Mouse (Mus musculus): ENCODE results near the gene Ildr2. TPM values are rescaled to one million over a fixed set of nuclear protein-coding genes. Genes with fewer than 3 reads are reported as not detected.

Gene Ildr2
- polyA plus RNA-seq, 1 experiment from 2014 or later, result 2.6 TPM

GRCm38 (mm10) chr1:166295548-166295947, 41.6 kb downstream of the Ildr2 start:
- H3K4me2 ChIP-seq (ENCODE audit: low read length), result no peak overlapping the region
- peaks cover 4% of the 10 kb centered on the region for H3K4me1 ChIP-seq (ENCODE audit: control insufficient read depth, insufficient read depth, low read length)
- 70% methylated on average over 7 of the region's 7 CpGs for WGBS
- H3K4me3 ChIP-seq (ENCODE audit: low read depth, low read length), result no peak overlapping the region
- H3K27me3 ChIP-seq (replicated peaks; ENCODE audit: control insufficient read depth, insufficient read depth, low read length), result no peaks in the 10 kb centered on the region
- ATAC-seq (no peak), DNase-seq (ENCODE audit: low spot score) (no peak)
- no peaks in the 10 kb centered on the region for H3K36me3 ChIP-seq (ENCODE audit: control insufficient read depth, insufficient read depth, low read length)
- no peak overlapping the region for H3K27ac ChIP-seq (ENCODE audit: low read depth, low read length)
- no peak overlapping the region for H3K9ac ChIP-seq (ENCODE audit: low read length)
- H3K9me3 ChIP-seq (replicated peaks; ENCODE audit: control insufficient read depth, low read length), result no peaks in the 10 kb centered on the region

GRCm38 (mm10) chr1:166296371-166296770, 42.4 kb downstream of the Ildr2 start:
- H3K36me3 ChIP-seq (ENCODE audit: control insufficient read depth, insufficient read depth, low read length), result no peaks in the 10 kb centered on the region
- ATAC-seq (no peak), DNase-seq (ENCODE audit: low spot score) (no peak)
- H3K27me3 ChIP-seq (replicated peaks; ENCODE audit: control insufficient read depth, insufficient read depth, low read length), result no peaks in the 10 kb centered on the region
- H3K4me2 ChIP-seq (ENCODE audit: low read length), result no peak overlapping the region
- H3K4me1 ChIP-seq (ENCODE audit: control insufficient read depth, insufficient read depth, low read length), result no peaks in the 10 kb centered on the region; the same call in 1 of the 2 replicates
- H3K9ac ChIP-seq (ENCODE audit: low read length), result no peak overlapping the region
- H3K27ac ChIP-seq (ENCODE audit: low read depth, low read length), result no peak overlapping the region
- H3K9me3 ChIP-seq (replicated peaks; ENCODE audit: control insufficient read depth, low read length), result no peaks in the 10 kb centered on the region
- 91% methylated on average over 9 of the region's 9 CpGs for WGBS
- H3K4me3 ChIP-seq (ENCODE audit: low read depth, low read length), result no peak overlapping the region

DNA sequence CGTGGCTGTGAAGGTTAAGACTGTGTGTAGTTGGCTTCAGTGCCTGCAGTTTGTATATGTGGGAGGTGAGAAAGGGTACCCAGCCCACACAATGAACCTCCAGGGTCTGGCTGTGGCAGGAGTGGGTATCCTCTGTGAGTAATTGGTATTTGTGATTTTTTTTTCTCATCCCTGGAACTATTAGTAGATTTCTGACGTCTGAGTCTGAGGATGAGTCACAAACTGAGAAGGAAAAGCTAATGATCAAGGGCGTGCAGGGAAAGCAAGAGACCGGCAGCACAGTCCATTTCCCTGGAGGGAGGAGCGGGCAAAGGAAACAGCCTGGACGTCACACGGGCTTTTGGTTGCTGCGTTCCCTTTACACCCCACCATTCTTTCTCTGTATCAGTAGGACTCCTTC, 43.0 kb downstream of the Ildr2 start:
- ATAC-seq, result no peak
- Histone ChIP-seq H3K4me2 (ENCODE audit: low read length) (no peak overlapping the region), H3K9ac (ENCODE audit: low read length) (no peak overlapping the region), H3K36me3 (ENCODE audit: control insufficient read depth, insufficient read depth, low read length) (no peaks in the 10 kb centered on the region), H3K4me1 (ENCODE audit: control insufficient read depth, insufficient read depth, low read length) (no peaks in the 10 kb centered on the region), H3K9me3 (replicated peaks; ENCODE audit: control insufficient read depth, low read length) (no peaks in the 10 kb centered on the region), H3K27me3 (replicated peaks; ENCODE audit: control insufficient read depth, insufficient read depth, low read length) (no peaks in the 10 kb centered on the region), H3K4me3 (ENCODE audit: low read depth, low read length) (no peak overlapping the region), H3K27ac (ENCODE audit: low read depth, low read length) (no peak overlapping the region)
- DNase-seq (ENCODE audit: low spot score), result no peak
- WGBS, result 88% methylated on average over 8 of the region's 8 CpGs

GRCm38 (mm10) chr1:166297499-166298111, 43.7 kb downstream of the Ildr2 start:
- H3K27me3 ChIP-seq (replicated peaks; ENCODE audit: control insufficient read depth, insufficient read depth, low read length), result no peaks in the 10 kb centered on the region
- no peak overlapping the region for H3K9ac ChIP-seq (ENCODE audit: low read length)
- no peak overlapping the region for H3K4me3 ChIP-seq (ENCODE audit: low read depth, low read length)
- DNase-seq (ENCODE audit: low spot score), result no peak
- ATAC-seq, result no peak
- H3K36me3 ChIP-seq (ENCODE audit: control insufficient read depth, insufficient read depth, low read length), result no peaks in the 10 kb centered on the region
- H3K27ac ChIP-seq (ENCODE audit: low read depth, low read length), result no peak overlapping the region
- no peak overlapping the region for H3K4me2 ChIP-seq (ENCODE audit: low read length)
- H3K4me1 ChIP-seq (ENCODE audit: control insufficient read depth, insufficient read depth, low read length), result no peaks in the 10 kb centered on the region
- H3K9me3 ChIP-seq (replicated peaks; ENCODE audit: control insufficient read depth, low read length), result no peaks in the 10 kb centered on the region
- WGBS, result 86% methylated on average over 15 of the region's 15 CpGs

DNA sequence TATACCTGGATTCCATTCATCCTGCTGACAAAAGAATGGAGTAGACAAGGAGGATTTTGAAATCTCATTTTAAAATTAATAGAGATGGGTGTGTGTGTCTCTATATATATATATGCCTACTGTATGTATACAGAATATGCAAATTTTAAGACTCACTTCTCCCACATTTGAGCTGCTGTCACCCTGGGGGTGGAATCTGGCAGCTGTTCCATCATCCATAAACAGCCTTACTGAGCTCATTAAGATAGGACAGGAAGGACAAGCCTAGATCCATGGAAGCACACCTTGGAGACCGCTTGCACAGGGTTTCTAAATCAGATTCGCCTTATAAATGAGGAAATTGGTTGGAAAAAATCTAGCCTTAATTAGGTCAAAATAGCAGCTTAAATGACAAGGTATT, 44.9 kb downstream of the Ildr2 start:
- H3K4me2 ChIP-seq (ENCODE audit: low read length), result no peak overlapping the region
- DNase-seq (ENCODE audit: low spot score) (no peak), ATAC-seq (no peak)
- H3K4me1 ChIP-seq (ENCODE audit: control insufficient read depth, insufficient read depth, low read length), result 0 out of 2 replicates have a peak, but pooled peaks cover 2% of the 10 kb centered on the region
- 86% methylated on average over 2 of the region's 2 CpGs for WGBS
- no peak overlapping the region for H3K4me3 ChIP-seq (ENCODE audit: low read depth, low read length)
- H3K27me3 ChIP-seq (replicated peaks; ENCODE audit: control insufficient read depth, insufficient read depth, low read length), result no peaks in the 10 kb centered on the region
- no peak overlapping the region for H3K9ac ChIP-seq (ENCODE audit: low read length)
- no peaks in the 10 kb centered on the region for H3K36me3 ChIP-seq (ENCODE audit: control insufficient read depth, insufficient read depth, low read length)
- H3K27ac ChIP-seq (ENCODE audit: low read depth, low read length), result no peak overlapping the region
- no peaks in the 10 kb centered on the region for H3K9me3 ChIP-seq (replicated peaks; ENCODE audit: control insufficient read depth, low read length)

DNA sequence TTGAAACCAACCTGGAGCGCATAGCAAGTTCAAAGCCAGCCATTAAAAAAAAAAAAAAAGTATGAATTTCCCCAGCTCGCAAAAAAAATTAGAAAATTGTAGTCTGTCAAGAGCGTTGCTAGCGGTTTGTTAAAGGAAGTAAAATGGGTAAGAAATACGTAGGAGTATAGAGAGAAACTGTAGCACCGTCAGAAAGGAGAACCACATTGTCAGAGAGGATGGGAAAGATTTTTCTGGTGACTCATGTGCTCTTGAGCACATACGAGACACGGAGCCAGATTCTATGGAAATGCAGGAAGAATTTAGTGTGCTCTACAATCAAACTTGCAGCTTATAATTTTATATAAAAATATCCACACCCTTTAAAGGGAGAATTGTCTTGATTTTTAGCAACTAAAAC, 45.9 kb downstream of the Ildr2 start:
- ATAC-seq, result no peak
- Histone ChIP-seq H3K4me2 (ENCODE audit: low read length) (no peak overlapping the region), H3K36me3 (ENCODE audit: control insufficient read depth, insufficient read depth, low read length) (no peaks in the 10 kb centered on the region), H3K9me3 (replicated peaks; ENCODE audit: control insufficient read depth, low read length) (no peaks in the 10 kb centered on the region), H3K27ac (ENCODE audit: low read depth, low read length) (no peak overlapping the region), H3K9ac (ENCODE audit: low read length) (no peak overlapping the region), H3K4me3 (ENCODE audit: low read depth, low read length) (no peak overlapping the region), H3K4me1 (ENCODE audit: control insufficient read depth, insufficient read depth, low read length) (0 out of 2 replicates have a peak, but pooled peaks cover 3% of the 10 kb centered on the region), H3K27me3 (replicated peaks; ENCODE audit: control insufficient read depth, insufficient read depth, low read length) (no peaks in the 10 kb centered on the region)
- WGBS, result 91% methylated on average over 8 of the region's 8 CpGs
- DNase-seq (ENCODE audit: low spot score), result no peak

DNA sequence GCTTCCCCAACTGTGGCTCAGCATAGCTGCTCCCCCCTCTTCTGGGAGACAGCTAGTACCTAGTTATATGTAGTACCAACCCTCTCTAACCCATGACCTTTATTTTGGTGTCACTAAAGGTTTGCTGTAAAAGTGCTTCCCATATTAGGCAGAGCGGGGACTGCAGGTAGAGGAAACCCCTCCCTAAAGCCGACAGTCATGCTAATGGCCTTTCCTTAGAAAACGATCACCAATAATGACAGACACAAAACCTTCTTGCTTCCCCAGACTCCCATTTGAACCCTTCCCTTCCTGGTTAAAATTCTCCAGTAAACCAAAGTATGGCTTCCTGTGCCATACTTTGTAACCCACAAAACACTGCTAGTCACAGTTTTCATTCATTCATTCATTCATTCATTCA, 46.6 kb downstream of the Ildr2 start:
- Histone ChIP-seq H3K36me3 (ENCODE audit: control insufficient read depth, insufficient read depth, low read length) (no peaks in the 10 kb centered on the region), H3K9ac (ENCODE audit: low read length) (no peak overlapping the region), H3K4me3 (ENCODE audit: low read depth, low read length) (no peak overlapping the region), H3K27ac (ENCODE audit: low read depth, low read length) (no peak overlapping the region), H3K27me3 (replicated peaks; ENCODE audit: control insufficient read depth, insufficient read depth, low read length) (no peaks in the 10 kb centered on the region), H3K4me1 (ENCODE audit: control insufficient read depth, insufficient read depth, low read length) (0 out of 2 replicates have a peak, but pooled peaks cover 3% of the 10 kb centered on the region), H3K9me3 (replicated peaks; ENCODE audit: control insufficient read depth, low read length) (no peaks in the 10 kb centered on the region), H3K4me2 (ENCODE audit: low read length) (no peak overlapping the region)
- DNase-seq (ENCODE audit: low spot score), result no peak
- WGBS, result 77% methylated on average over 3 of the region's 3 CpGs
- ATAC-seq, result no peak

DNA sequence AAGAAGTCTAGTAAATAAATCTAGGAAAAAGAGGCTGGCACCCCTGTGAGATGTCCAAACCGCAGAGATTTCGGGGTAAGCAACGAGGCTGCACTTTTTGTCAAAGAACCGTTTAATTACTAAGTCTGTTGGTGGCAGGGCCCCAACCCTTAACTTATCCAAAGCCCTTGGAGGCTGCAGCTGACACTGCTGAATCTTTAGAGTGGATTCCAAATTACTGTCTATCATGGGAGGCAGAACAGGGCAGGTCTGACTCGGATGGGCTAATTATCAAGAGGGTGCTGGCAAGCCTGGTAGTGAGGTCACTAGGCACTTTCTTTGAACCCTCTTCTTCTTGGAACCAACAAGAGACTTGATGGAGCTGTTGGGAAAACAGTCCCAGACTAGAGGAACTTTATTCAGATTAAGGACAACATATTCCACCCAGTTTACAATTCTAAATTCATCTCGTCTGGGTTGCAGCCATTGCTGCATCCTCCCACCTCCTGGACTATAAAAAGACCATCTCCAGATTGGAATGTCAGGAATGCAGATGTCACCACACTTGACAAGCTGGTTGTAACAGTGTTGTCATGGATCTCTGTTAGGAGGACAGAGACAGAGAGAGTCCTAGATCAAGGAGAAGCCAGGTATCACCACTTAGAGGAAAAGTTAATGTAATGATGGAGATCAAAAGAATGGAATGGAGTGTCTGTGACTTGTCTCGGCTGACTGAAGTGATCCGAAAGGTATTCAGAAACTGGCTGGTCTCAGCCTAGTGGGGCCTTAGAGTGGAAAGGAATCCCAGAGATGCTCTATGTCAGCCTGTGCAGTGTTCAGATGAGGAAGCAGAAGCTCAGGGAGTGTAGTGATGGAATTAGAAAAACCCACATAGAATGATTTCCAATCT, 50.7 kb downstream of the Ildr2 start:
- Histone ChIP-seq H3K4me3 (ENCODE audit: low read depth, low read length) (no peak overlapping the region), H3K27me3 (replicated peaks; ENCODE audit: control insufficient read depth, insufficient read depth, low read length) (no peaks in the 10 kb centered on the region), H3K27ac (ENCODE audit: low read depth, low read length) (no peak overlapping the region), H3K9me3 (replicated peaks; ENCODE audit: control insufficient read depth, low read length) (no peaks in the 10 kb centered on the region), H3K4me1 (ENCODE audit: control insufficient read depth, insufficient read depth, low read length) (0 out of 2 replicates have a peak, but pooled peaks cover 5% of the 10 kb centered on the region), H3K36me3 (ENCODE audit: control insufficient read depth, insufficient read depth, low read length) (no peaks in the 10 kb centered on the region), H3K4me2 (ENCODE audit: low read length) (no peak overlapping the region), H3K9ac (ENCODE audit: low read length) (no peak overlapping the region)
- DNase-seq (ENCODE audit: low spot score), result peak; percentile 88
- WGBS, result 38% methylated on average over 8 of the region's 8 CpGs
- ATAC-seq, result peak; percentile 80

- Histone ChIP-seq H3K27me3 (replicated peaks; ENCODE audit: control insufficient read depth, insufficient read depth, low read length) (no peaks in the 10 kb centered on the region), H3K4me2 (ENCODE audit: low read length) (peak overlapping the region; percentile 92), H3K9me3 (replicated peaks; ENCODE audit: control insufficient read depth, low read length) (no peaks in the 10 kb centered on the region), H3K9ac (ENCODE audit: low read length) (peak overlapping the region; percentile 72), H3K4me1 (ENCODE audit: control insufficient read depth, insufficient read depth, low read length) (0 out of 2 replicates have a peak, but pooled peaks cover 5% of the 10 kb centered on the region), H3K4me3 (ENCODE audit: low read depth, low read length) (peak overlapping the region; percentile 53), H3K27ac (ENCODE audit: low read depth, low read length) (0 out of 2 replicates have a peak overlapping the region, but pooled peaks have one; percentile 58), H3K36me3 (ENCODE audit: control insufficient read depth, insufficient read depth, low read length) (peaks cover 5% of the 10 kb centered on the region; the same call in 1 of the 2 replicates)
- ATAC-seq (no peak), DNase-seq (ENCODE audit: low spot score) (no peak)
- 21% methylated on average over 5 of the region's 5 CpGs for WGBS
These were observed 54.5 kb downstream of the Ildr2 start for GRCm38 (mm10) chr1:166308471-166308850.

Measured in forebrain, embryonic 14.5 days (tissue).